Mouse (Mus musculus): ENCODE measurements around the gene Apoa2.
A peak's percentile ranks its signal among the peaks of the same experiment; 100 is the strongest.

GRCm38 (mm10) chr1:171184314-171184713, 40.5 kb upstream of the Apoa2 start:
- peak; percentile 41; the same call in 1 of the 2 replicates for TF ChIP-seq CTCF (IDR thresholded peaks at IDR 0.05; ENCODE audit: low read depth)
- TF ChIP-seq EP300 (IDR thresholded peaks at IDR 0.05; ENCODE audit: low read depth): no peak
